Mouse (Mus musculus) retina, postnatal 1 day (tissue): ENCODE results near the gene Tbl1x.

Experiments
- DNase-seq: peaks from one replicate; pipeline ENCODE4 v3.0.0-alpha.2; 2012

Gene Tbl1x

GRCm38 (mm10) chrX:77545362-77546078 lies 34.7 kb downstream of the Tbl1x start:
- no peak for DNase-seq

GRCm38 (mm10) chrX:77546448-77546847 lies 35.6 kb downstream of the Tbl1x start:
- no peak for DNase-seq

GRCm38 (mm10) chrX:77548951-77549350 lies 38.1 kb downstream of the Tbl1x start:
- DNase-seq: no peak

- no peak for DNase-seq
Observed at GRCm38 (mm10) chrX:77550388-77550787, 39.6 kb downstream of the Tbl1x start.

GRCm38 (mm10) chrX:77551306-77551705 lies 40.5 kb downstream of the Tbl1x start:
- no peak for DNase-seq

GRCm38 (mm10) chrX:77552088-77552487 lies 41.3 kb downstream of the Tbl1x start:
- DNase-seq: no peak

- DNase-seq: no peak
Observed at GRCm38 (mm10) chrX:77555985-77556384, 45.2 kb downstream of the Tbl1x start.

- DNase-seq: no peak
Observed at GRCm38 (mm10) chrX:77559199-77559881, 48.5 kb downstream of the Tbl1x start.

- DNase-seq: no peak
Observed at GRCm38 (mm10) chrX:77563616-77564015, 52.8 kb downstream of the Tbl1x start.

- DNase-seq: no peak
Observed at GRCm38 (mm10) chrX:77566739-77567138, 55.9 kb downstream of the Tbl1x start.

- DNase-seq: no peak
Observed at GRCm38 (mm10) chrX:77568013-77568412, 57.2 kb downstream of the Tbl1x start.

- DNase-seq: no peak
Observed at GRCm38 (mm10) chrX:77573743-77574142, 62.9 kb downstream of the Tbl1x start.

- DNase-seq: no peak
Observed at GRCm38 (mm10) chrX:77577108-77577507, 66.3 kb downstream of the Tbl1x start.

GRCm38 (mm10) chrX:77578172-77578571 lies 67.4 kb downstream of the Tbl1x start:
- no peak for DNase-seq

GRCm38 (mm10) chrX:77579964-77580363 lies 69.2 kb downstream of the Tbl1x start:
- DNase-seq: no peak

- DNase-seq: no peak
Observed at GRCm38 (mm10) chrX:77585974-77586373, 75.2 kb downstream of the Tbl1x start.

- DNase-seq: no peak
Observed at GRCm38 (mm10) chrX:77594670-77595224, 83.9 kb downstream of the Tbl1x start.

- DNase-seq: no peak
Observed at GRCm38 (mm10) chrX:77597674-77598073, 86.9 kb downstream of the Tbl1x start.

- DNase-seq: no peak
Observed at GRCm38 (mm10) chrX:77598736-77599135, 87.9 kb downstream of the Tbl1x start.

GRCm38 (mm10) chrX:77603496-77604258 lies 92.9 kb downstream of the Tbl1x start:
- DNase-seq: no peak

GRCm38 (mm10) chrX:77607488-77607887 lies 96.7 kb downstream of the Tbl1x start:
- no peak for DNase-seq

GRCm38 (mm10) chrX:77608947-77609703 lies 98.3 kb downstream of the Tbl1x start:
- no peak for DNase-seq

- DNase-seq: no peak
Observed at GRCm38 (mm10) chrX:77611938-77612337, 101.1 kb downstream of the Tbl1x start.
